Mouse (Mus musculus) liver, adult 2 months (tissue): Measurements from ENCODE around the gene Ift43. TPM values are rescaled to one million over a fixed set of nuclear protein-coding genes. Genes with fewer than 3 reads are reported as not detected.

ENCODE experiments used
- DNase-seq: peaks from one replicate; pipeline ENCODE4 v3.0.0-alpha.2; 2011; ENCODE audit warnings: low read depth, low spot score; ENCODE audit errors: extremely low read depth
- H3K27ac ChIP-seq: fragments of 200-500 bp; replicated peaks from 2 replicates; pipeline ENCODE4 v1.5.1; 2012; ENCODE audit warnings: low read depth, mild to moderate bottlenecking, control low read depth, inconsistent platforms, low read length; ENCODE audit not compliant: insufficient read depth
- H3K27me3 ChIP-seq: fragments of 200-500 bp; 2 replicates; pipeline ENCODE4 v1.6.1; 2012; ENCODE audit warnings: mild to moderate bottlenecking, moderate library complexity, low read length, inconsistent platforms; ENCODE audit not compliant: control insufficient read depth, insufficient read depth
- H3K36me3 ChIP-seq: fragments of 200-500 bp; 2 replicates; pipeline ENCODE4 v1.6.1; 2012; ENCODE audit warnings: low read length, inconsistent platforms; ENCODE audit not compliant: control insufficient read depth, insufficient read depth
- H3K4me1 ChIP-seq: fragments of 200-500 bp; 2 replicates; pipeline ENCODE4 v1.6.1; 2011; ENCODE audit warnings: low read length; ENCODE audit not compliant: control insufficient read depth, insufficient read depth
- H3K4me3 ChIP-seq: fragments of 200-500 bp; 2 replicates; pipeline ENCODE4 v1.5.1; 2011; ENCODE audit warnings: low read depth, mild to moderate bottlenecking, control low read depth, low read length, moderate library complexity; ENCODE audit not compliant: insufficient read depth
- H3K79me2 ChIP-seq: fragments of 200-500 bp; 2 replicates; pipeline ENCODE4 v1.6.1; 2012; ENCODE audit warnings: inconsistent platforms, mild to moderate bottlenecking, low read length, moderate library complexity; ENCODE audit not compliant: control insufficient read depth, insufficient read depth
- H3K9ac ChIP-seq: fragments of 200-500 bp; 2 replicates; pipeline ENCODE4 v1.6.1; 2012; ENCODE audit warnings: low read depth, mild to moderate bottlenecking, control low read depth, inconsistent platforms, low read length
- CTCF ChIP-seq: fragments of 200-500 bp; IDR thresholded peaks from 2 replicates; pipeline ENCODE4 v1.5.1; 2011; ENCODE audit warnings: low read depth, low read length, control low read depth
- POLR2A ChIP-seq: fragments of 200-500 bp; IDR thresholded peaks from 2 replicates; pipeline ENCODE4 v1.6.1; 2011; ENCODE audit warnings: low read length, control low read depth; ENCODE audit not compliant: insufficient read depth; ENCODE audit errors: extremely low read depth
- WGBS: fragments of 180-500 bp; shearing (Covaris S2); methylation state at CpG from one replicate; pipeline ENCODE4 v1.1.7; 2018; 5-methylcytosine and 5-hydroxymethylcytosine counted together
- polyA plus RNA-seq: library from polyadenylated mRNA; depleted of rRNA; stranded (reverse); fragments of >200 nt; gene quantifications from 2 replicates; pipeline ENCODE4 v1.2.3, GENCODE M21; 2012
- total RNA-seq: library from RNA; depleted of rRNA; stranded (reverse); fragments of >200 nt; gene quantifications from 2 replicates; pipeline ENCODE4 v1.2.3, GENCODE M21; 2014

Gene Ift43
- total and polyA plus RNA-seq, 2 experiments, result 3.5 to 4.5 TPM

DNA sequence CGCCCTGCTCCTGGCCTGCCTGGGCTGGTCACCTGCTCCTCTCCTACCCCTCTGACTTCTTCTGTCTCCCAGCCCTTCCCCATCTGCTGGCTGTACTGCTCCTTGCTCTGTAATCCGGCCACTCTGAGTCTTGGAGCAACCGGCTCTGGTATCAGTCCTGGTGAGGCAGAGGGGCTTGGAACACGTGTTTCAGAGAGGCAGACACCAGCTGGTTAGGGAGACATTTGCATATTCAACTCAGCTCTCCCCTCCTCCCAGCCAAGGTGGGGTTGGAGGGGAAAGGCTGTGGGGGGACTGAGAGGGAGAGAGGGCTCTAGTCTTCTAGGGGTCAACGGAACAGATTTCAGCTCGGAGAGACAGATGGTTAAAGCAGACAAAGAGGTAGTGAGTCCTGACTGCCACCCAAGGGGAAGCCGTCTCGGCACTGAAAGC, 99.0 kb downstream of the Ift43 start:
- Histone ChIP-seq H3K4me3 (no peak overlapping the region), H3K79me2 (no peaks in the 10 kb centered on the region), H3K4me1 (no peaks in the 10 kb centered on the region), H3K9ac (no peak overlapping the region), H3K36me3 (no peaks in the 10 kb centered on the region), H3K27me3 (0 out of 2 replicates have a peak, but pooled peaks cover 2% of the 10 kb centered on the region), H3K27ac (no peak overlapping the region)
- WGBS, result 44% methylated on average over 8 of the region's 8 CpGs
- no peak for TF ChIP-seq POLR2A
- no peak for TF ChIP-seq CTCF
- no peak for DNase-seq

DNA sequence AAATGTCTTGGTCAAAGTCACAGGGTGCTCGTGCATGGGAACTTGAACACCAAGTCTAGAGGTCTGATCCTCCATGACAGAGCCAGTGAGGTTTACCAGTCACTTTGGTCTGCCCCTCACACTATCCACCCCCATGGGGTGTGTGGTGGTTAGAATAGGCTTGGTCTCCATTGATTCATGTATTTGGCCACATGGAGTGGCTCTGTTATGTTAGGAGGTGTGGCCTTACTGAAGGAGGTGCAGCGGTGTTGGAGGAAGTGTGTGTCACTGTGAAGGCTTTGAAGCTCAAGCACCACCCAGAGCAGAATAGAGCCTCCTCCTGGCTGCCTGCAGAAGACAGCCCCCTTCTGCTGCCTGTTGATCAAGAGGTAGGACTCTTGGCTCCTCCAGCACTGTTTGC, 99.5 kb downstream of the Ift43 start:
- Histone ChIP-seq H3K9ac (no peak overlapping the region), H3K4me3 (no peak overlapping the region), H3K36me3 (no peaks in the 10 kb centered on the region), H3K27ac (no peak overlapping the region), H3K27me3 (0 out of 2 replicates have a peak, but pooled peaks cover 2% of the 10 kb centered on the region), H3K79me2 (no peaks in the 10 kb centered on the region), H3K4me1 (no peaks in the 10 kb centered on the region)
- 56% methylated on average over 2 of the region's 2 CpGs for WGBS
- DNase-seq, result no peak
- TF ChIP-seq CTCF (no peak), POLR2A (no peak)

DNA sequence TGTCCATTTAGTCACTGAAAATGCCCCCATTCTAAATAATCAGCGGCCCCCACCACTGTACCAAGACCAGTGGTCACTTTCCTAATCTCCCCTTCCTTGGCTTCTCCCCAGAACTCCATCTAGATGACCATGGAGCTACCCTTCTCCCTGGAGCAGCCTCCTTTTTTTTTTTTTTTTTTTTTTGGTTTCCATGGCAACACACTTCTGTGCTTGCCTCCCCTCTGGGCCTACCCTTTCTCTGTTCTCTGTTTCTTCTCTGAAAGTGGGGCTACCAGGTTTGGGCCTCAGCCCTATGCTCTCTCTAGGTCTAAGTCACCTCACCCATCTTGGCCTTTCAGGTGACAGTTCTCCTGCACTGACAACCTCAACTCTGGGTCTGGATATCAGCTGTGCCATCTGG, 100.1 kb downstream of the Ift43 start:
- no peak for TF ChIP-seq CTCF
- TF ChIP-seq POLR2A, result no peak
- Histone ChIP-seq H3K36me3 (no peaks in the 10 kb centered on the region), H3K27me3 (0 out of 2 replicates have a peak, but pooled peaks cover 2% of the 10 kb centered on the region), H3K4me1 (no peaks in the 10 kb centered on the region), H3K79me2 (no peaks in the 10 kb centered on the region), H3K27ac (no peak overlapping the region), H3K4me3 (no peak overlapping the region), H3K9ac (no peak overlapping the region)
- 79% methylated on average over 1 of the region's 1 CpGs for WGBS
- no peak for DNase-seq

GRCm38 (mm10) chr12:86188161-86188560, 105.8 kb downstream of the Ift43 start:
- H3K36me3 ChIP-seq, result no peaks in the 10 kb centered on the region
- no peak overlapping the region for H3K27ac ChIP-seq
- H3K79me2 ChIP-seq, result no peaks in the 10 kb centered on the region
- 0 out of 2 replicates have a peak, but pooled peaks cover 2% of the 10 kb centered on the region for H3K27me3 ChIP-seq
- no peaks in the 10 kb centered on the region for H3K4me1 ChIP-seq
- no peak overlapping the region for H3K9ac ChIP-seq
- 78% methylated on average over 5 of the region's 5 CpGs for WGBS
- no peak overlapping the region for H3K4me3 ChIP-seq
- DNase-seq, result no peak
- TF ChIP-seq POLR2A (no peak), CTCF (peak; percentile 61)

DNA sequence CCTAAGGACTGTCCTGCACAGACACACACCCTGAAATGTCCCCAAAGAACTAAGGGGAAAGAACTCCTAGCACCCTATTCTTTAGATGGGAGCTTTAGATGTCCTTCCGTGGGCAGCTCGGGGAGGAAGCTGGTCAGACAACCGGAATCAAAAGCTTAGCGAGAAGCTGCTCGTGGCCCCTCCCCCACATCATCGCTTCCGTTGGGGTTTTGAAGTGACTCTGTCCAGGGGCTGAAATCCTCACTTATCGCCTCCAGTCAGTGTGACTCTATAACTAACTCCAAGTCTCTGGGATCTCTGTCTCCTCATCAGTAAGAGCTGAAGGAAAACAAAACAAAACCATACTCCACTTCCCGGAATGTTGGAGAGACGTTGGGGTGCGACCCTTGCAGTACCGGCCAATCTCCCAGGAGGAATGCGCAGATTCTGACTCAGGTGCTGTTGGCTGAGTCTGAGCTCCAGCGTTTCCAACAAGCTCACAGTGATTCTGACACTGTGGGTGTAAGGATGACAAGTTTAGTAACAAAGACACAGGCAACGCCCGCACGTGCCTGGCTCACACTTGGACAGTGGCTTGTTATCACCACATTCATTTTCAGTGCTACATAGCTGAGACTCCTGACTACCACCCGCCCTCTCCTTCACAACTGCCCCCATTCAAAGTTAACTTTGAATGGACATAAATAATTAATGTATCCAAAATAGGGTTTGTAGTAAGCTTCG, 107.4 kb downstream of the Ift43 start:
- TF ChIP-seq POLR2A (no peak), CTCF (no peak)
- WGBS, result 27% methylated on average over 19 of the region's 19 CpGs

GRCm38 (mm10) chr12:86192036-86192449, 109.7 kb downstream of the Ift43 start:
- H3K27ac ChIP-seq, result no peak overlapping the region
- no peaks in the 10 kb centered on the region for H3K4me1 ChIP-seq
- no peak for DNase-seq
- H3K36me3 ChIP-seq, result no peaks in the 10 kb centered on the region
- no peak overlapping the region for H3K4me3 ChIP-seq
- H3K27me3 ChIP-seq, result no peaks in the 10 kb centered on the region
- H3K9ac ChIP-seq, result no peak overlapping the region
- TF ChIP-seq CTCF, result no peak
- no peak for TF ChIP-seq POLR2A
- WGBS, result 80% methylated on average over 15 of the region's 15 CpGs
- no peaks in the 10 kb centered on the region for H3K79me2 ChIP-seq

More for the DNA sequence above, 107.4 kb downstream of the Ift43 start:
- DNase-seq, result no peak
- H3K4me1 ChIP-seq, result no peaks in the 10 kb centered on the region
- H3K9ac ChIP-seq, result no peak overlapping the region
- no peak overlapping the region for H3K4me3 ChIP-seq
- no peaks in the 10 kb centered on the region for H3K27me3 ChIP-seq
- no peaks in the 10 kb centered on the region for H3K36me3 ChIP-seq
- no peak overlapping the region for H3K27ac ChIP-seq
- no peaks in the 10 kb centered on the region for H3K79me2 ChIP-seq
